Mouse (Mus musculus) thymus, adult 2 months (tissue): ENCODE results near the gene Nefh. TPM values are rescaled to one million over a fixed set of nuclear protein-coding genes. Genes with fewer than 3 reads are reported as not detected.

Experiments used
- DNase-seq: peaks from one replicate; pipeline ENCODE4 v3.0.0; 2021
- H3K27ac ChIP-seq: fragments of 200-500 bp; 2 replicates; pipeline ENCODE4 v1.5.1; 2012; ENCODE audit warnings: low read length, control low read depth; ENCODE audit not compliant: control insufficient read depth, insufficient read depth
- H3K27me3 ChIP-seq: fragments of 200-500 bp; 2 replicates; pipeline ENCODE4 v1.6.1; 2012; ENCODE audit warnings: mild to moderate bottlenecking, low read length, moderate library complexity, mixed read lengths; ENCODE audit not compliant: control insufficient read depth, insufficient read depth
- H3K36me3 ChIP-seq: fragments of 200-500 bp; 2 replicates; pipeline ENCODE4 v1.6.1; 2012; ENCODE audit warnings: mild to moderate bottlenecking, low read length, moderate library complexity; ENCODE audit not compliant: control insufficient read depth, insufficient read depth
- H3K4me1 ChIP-seq: fragments of 200-500 bp; replicated peaks from 2 replicates; pipeline ENCODE4 v1.6.1; 2012; ENCODE audit warnings: low read length; ENCODE audit not compliant: control insufficient read depth, insufficient read depth
- H3K4me3 ChIP-seq: fragments of 200-500 bp; 2 replicates; pipeline ENCODE4 v1.5.1; 2012; ENCODE audit warnings: mild to moderate bottlenecking, low read length, control low read depth, moderate library complexity; ENCODE audit not compliant: control insufficient read depth, insufficient read depth
- CTCF ChIP-seq: fragments of 200-500 bp; IDR thresholded peaks from 2 replicates; pipeline ENCODE4 v1.5.1; 2012; ENCODE audit warnings: mild to moderate bottlenecking, control low read depth, low read length, moderate library complexity, borderline replicate concordance; ENCODE audit not compliant: control insufficient read depth, poor library complexity, insufficient read depth; ENCODE audit errors: extremely low read depth
- POLR2A ChIP-seq: fragments of 200-500 bp; IDR thresholded peaks from 2 replicates; pipeline ENCODE4 v1.6.1; 2012; ENCODE audit warnings: mild to moderate bottlenecking, low read length, control low read depth, moderate library complexity; ENCODE audit not compliant: control insufficient read depth, poor library complexity, insufficient read depth; ENCODE audit errors: extremely low read depth
- WGBS: fragments of 180-500 bp; shearing (Covaris S2); methylation state at CpG from one replicate; pipeline ENCODE4 v1.1.7; 2018; 5-methylcytosine and 5-hydroxymethylcytosine counted together
- polyA plus RNA-seq: library from polyadenylated mRNA; depleted of rRNA; stranded (reverse); fragments of >200 nt; gene quantifications from 2 replicates; pipeline ENCODE4 v1.2.3, GENCODE M21; 2012

The Nefh gene
- polyA plus RNA-seq, 1 experiment: 2.8 TPM

GRCm38 (mm10) chr11:4931009-4931601, 16.8 kb downstream of the Nefh start:
- DNase-seq: no peak
- Histone ChIP-seq H3K27me3 (no peaks in the 10 kb centered on the region), H3K4me3 (no peak overlapping the region), H3K27ac (no peak overlapping the region), H3K36me3 (peaks cover 21% of the 10 kb centered on the region), H3K4me1 (no peaks in the 10 kb centered on the region)
- 97% methylated on average over 1 of the region's 1 CpGs for WGBS
- no peak for TF ChIP-seq POLR2A
- TF ChIP-seq CTCF: no peak

GRCm38 (mm10) chr11:4927224-4927623, 20.6 kb downstream of the Nefh start:
- Histone ChIP-seq H3K4me3 (no peak overlapping the region), H3K4me1 (no peaks in the 10 kb centered on the region), H3K36me3 (peaks cover 34% of the 10 kb centered on the region), H3K27me3 (no peaks in the 10 kb centered on the region), H3K27ac (no peak overlapping the region)
- TF ChIP-seq POLR2A: no peak
- TF ChIP-seq CTCF: no peak
- DNase-seq: no peak
- 97% methylated on average over 3 of the region's 3 CpGs for WGBS

GRCm38 (mm10) chr11:4921751-4922150, 26.1 kb downstream of the Nefh start:
- Histone ChIP-seq H3K27ac (no peak overlapping the region), H3K4me3 (no peak overlapping the region), H3K27me3 (no peaks in the 10 kb centered on the region), H3K4me1 (no peaks in the 10 kb centered on the region), H3K36me3 (peaks cover 55% of the 10 kb centered on the region)
- TF ChIP-seq CTCF: no peak
- no peak for TF ChIP-seq POLR2A
- no peak for DNase-seq
- whole genome bisulfite sequencing: 97% methylated on average over 7 of the region's 7 CpGs

- H3K36me3 ChIP-seq: peaks cover 55% of the 10 kb centered on the region
- DNase-seq: no peak
- H3K27me3 ChIP-seq: no peaks in the 10 kb centered on the region
- no peak for TF ChIP-seq POLR2A
- no peak for TF ChIP-seq CTCF
- H3K4me3 ChIP-seq: no peak overlapping the region
- WGBS: 92% methylated on average over 2 of the region's 2 CpGs
- H3K27ac ChIP-seq: no peak overlapping the region
- H3K4me1 ChIP-seq: no peaks in the 10 kb centered on the region
Observed at GRCm38 (mm10) chr11:4921281-4921680, 26.6 kb downstream of the Nefh start.

GRCm38 (mm10) chr11:4916068-4916467, 31.8 kb downstream of the Nefh start:
- Histone ChIP-seq H3K36me3 (peaks cover 56% of the 10 kb centered on the region), H3K27ac (no peak overlapping the region), H3K4me3 (no peak overlapping the region), H3K27me3 (no peaks in the 10 kb centered on the region), H3K4me1 (no peaks in the 10 kb centered on the region)
- TF ChIP-seq POLR2A: no peak
- TF ChIP-seq CTCF: peak; percentile 53; the same call in 1 of the 2 replicates
- 64% methylated on average over 1 of the region's 1 CpGs for WGBS
- DNase-seq: peak; percentile 52

- no peak overlapping the region for H3K4me3 ChIP-seq
- TF ChIP-seq CTCF: no peak
- no peak for TF ChIP-seq POLR2A
- H3K27ac ChIP-seq: no peak overlapping the region
- no peaks in the 10 kb centered on the region for H3K27me3 ChIP-seq
- H3K4me1 ChIP-seq: no peaks in the 10 kb centered on the region
- DNase-seq: no peak
- WGBS: 98% methylated on average over 6 of the region's 6 CpGs
- peaks cover 45% of the 10 kb centered on the region for H3K36me3 ChIP-seq
Observed at GRCm38 (mm10) chr11:4906231-4906630, 41.6 kb downstream of the Nefh start.

GRCm38 (mm10) chr11:4901956-4902355, 45.9 kb downstream of the Nefh start:
- TF ChIP-seq CTCF: no peak
- no peak for TF ChIP-seq POLR2A
- Histone ChIP-seq H3K27ac (no peak overlapping the region), H3K4me3 (no peak overlapping the region), H3K36me3 (peaks cover 38% of the 10 kb centered on the region), H3K27me3 (no peaks in the 10 kb centered on the region), H3K4me1 (no peaks in the 10 kb centered on the region)
- DNase-seq: no peak
- WGBS: 96% methylated on average over 6 of the region's 6 CpGs
